ENCODE assay signal across 16 mouse cellular contexts in the genomic region with DNA sequence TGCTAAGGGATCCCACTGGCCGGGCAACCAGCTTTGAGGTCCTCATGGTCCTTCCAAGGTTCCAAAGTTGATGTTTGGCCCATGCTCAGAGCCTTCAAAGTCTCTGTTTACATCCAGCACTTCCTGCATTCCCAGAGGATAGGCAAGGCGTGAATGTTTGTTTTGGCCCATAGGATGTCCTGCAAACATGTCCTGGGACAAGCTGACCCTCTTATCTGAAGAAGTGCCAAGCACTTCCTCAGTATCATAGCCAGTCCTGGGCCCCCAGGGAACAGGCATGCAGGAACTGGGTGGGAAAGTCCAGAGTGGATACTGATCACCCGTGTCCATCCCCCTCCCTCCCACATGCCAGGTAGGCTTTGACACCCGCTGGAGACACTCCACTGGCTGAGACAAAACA. TPM values are rescaled to one million over a fixed set of nuclear protein-coding genes. Genes with fewer than 3 reads are reported as not detected.
DNase-seq lines count a peak whose midpoint lies in the region; ATAC-seq and TF ChIP-seq lines count a peak whose summit lies in the region.
"Had no signal": no experiment of that assay in that cellular context is flagged by ENCODE, and none has a peak within 500 bp of the region (broad histone marks: within the 10 kb centered on the region; RNA-seq: fewer than 3 reads in every experiment).

No protein-coding gene starts in this region.

- TF ChIP-seq CTCF in liver, adult 2 months (IDR thresholded peaks at IDR 0.05; ENCODE audit: low read depth, low read length) = no peak
- TF ChIP-seq CTCF in heart, postnatal 0 days (IDR thresholded peaks at IDR 0.05; ENCODE audit: low read depth) = no peak

- H3K4me2 ChIP-seq in heart, embryonic 11.5 days = no peak overlapping the region
- H3K4me2 ChIP-seq in heart, postnatal 0 days (ENCODE audit: low read depth, low read length) = no peak overlapping the region
- no peak overlapping the region for H3K4me2 ChIP-seq in forebrain, embryonic 15.5 days (replicated peaks)
- H3K4me2 ChIP-seq: forebrain, embryonic 13.5 days; limb, embryonic 13.5 days had no signal

- no peaks in the 10 kb centered on the region for H3K9me3 ChIP-seq in heart, embryonic 11.5 days (replicated peaks; ENCODE audit: control insufficient read depth, low read length)
- H3K9me3 ChIP-seq in heart, postnatal 0 days (replicated peaks; ENCODE audit: control insufficient read depth, low read length) = no peaks in the 10 kb centered on the region
- no peaks in the 10 kb centered on the region for H3K9me3 ChIP-seq in forebrain, embryonic 15.5 days
- H3K9me3 ChIP-seq: limb, embryonic 13.5 days had no signal

- TF ChIP-seq EP300 in heart, postnatal 0 days (IDR thresholded peaks at IDR 0.05; ENCODE audit: low read depth) = no peak

- H3K27ac ChIP-seq in liver, adult 2 months (replicated peaks; ENCODE audit: insufficient read depth, low read depth, low read length) = peak overlapping the region; percentile 50; the same call in 1 of the 2 replicates
- H3K27ac ChIP-seq in heart, embryonic 11.5 days (ENCODE audit: low read depth, low read length) = peak overlapping the region; percentile 43
- H3K27ac ChIP-seq in heart, postnatal 0 days (ENCODE audit: low read depth) = peak overlapping the region; percentile 84
- H3K27ac ChIP-seq in forebrain, embryonic 15.5 days (replicated peaks) = no peak overlapping the region
- H3K27ac ChIP-seq: forebrain, embryonic 13.5 days; limb, embryonic 13.5 days had no signal

- H3K4me1 ChIP-seq in liver, adult 2 months (ENCODE audit: control insufficient read depth, insufficient read depth, low read length) = peaks cover 3% of the 10 kb centered on the region
- H3K4me1 ChIP-seq in heart, embryonic 11.5 days (ENCODE audit: control insufficient read depth, insufficient read depth, low read length) = peaks cover 21% of the 10 kb centered on the region
- peaks cover 17% of the 10 kb centered on the region for H3K4me1 ChIP-seq in heart, postnatal 0 days (ENCODE audit: control insufficient read depth, insufficient read depth)
- H3K4me1 ChIP-seq in forebrain, embryonic 15.5 days = 0 out of 2 replicates have a peak, but pooled peaks cover under 1% of the 10 kb centered on the region

- no peaks in the 10 kb centered on the region for H3K27me3 ChIP-seq in liver, adult 2 months (ENCODE audit: control insufficient read depth, insufficient read depth, low read length)
- no peaks in the 10 kb centered on the region for H3K27me3 ChIP-seq in heart, embryonic 11.5 days (ENCODE audit: control insufficient read depth, insufficient read depth, low read length)
- no peaks in the 10 kb centered on the region for H3K27me3 ChIP-seq in heart, postnatal 0 days (ENCODE audit: control insufficient read depth, insufficient read depth, low read length)
- H3K27me3 ChIP-seq in forebrain, embryonic 15.5 days = no peaks in the 10 kb centered on the region
- H3K27me3 ChIP-seq: forebrain, embryonic 13.5 days; limb, embryonic 13.5 days had no signal

- DNase-seq in liver, adult 2 months (ENCODE audit: extremely low read depth, low read depth, low spot score) = peak; percentile 20
- no peak for DNase-seq in liver
- peak; percentile 31 for DNase-seq in heart, postnatal 0 days (ENCODE audit: low spot score)
- peak; percentile 80 for DNase-seq in lung, postnatal 36 days
- no peak for DNase-seq in cerebellum, postnatal 25 days
- DNase-seq: kidney, postnatal 10 days had no signal

- no peak for TF ChIP-seq POLR2A in liver, adult 2 months (IDR thresholded peaks at IDR 0.05; ENCODE audit: extremely low read depth, insufficient read depth, low read length)

- no peaks in the 10 kb centered on the region for H3K36me3 ChIP-seq in liver, adult 2 months (ENCODE audit: control insufficient read depth, insufficient read depth, low read length)
- H3K36me3 ChIP-seq in heart, embryonic 11.5 days (ENCODE audit: control insufficient read depth, insufficient read depth, low read length) = no peaks in the 10 kb centered on the region
- no peaks in the 10 kb centered on the region for H3K36me3 ChIP-seq in heart, postnatal 0 days (replicated peaks; ENCODE audit: control insufficient read depth, insufficient read depth, low read length)
- no peaks in the 10 kb centered on the region for H3K36me3 ChIP-seq in forebrain, embryonic 15.5 days
- H3K36me3 ChIP-seq: limb, embryonic 13.5 days had no signal

- ATAC-seq in heart, embryonic 11.5 days (replicated peaks; ENCODE audit: insufficient number of reproducible peaks, low FRiP score, low TSS enrichment) = peak; percentile 27; the same call in 1 of the 2 replicates
- peak; percentile 18; the same call in 1 of the 2 replicates for ATAC-seq in heart, postnatal 0 days (ENCODE audit: insufficient read depth, low read depth)
- no peak for ATAC-seq in forebrain, embryonic 15.5 days (replicated peaks)
- ATAC-seq: forebrain, embryonic 13.5 days; inflammation-experienced regulatory T-cells, adult 6 months had no signal

- H3K4me3 ChIP-seq in liver, adult 2 months (ENCODE audit: insufficient read depth, low read depth, low read length) = no peak overlapping the region
- no peak overlapping the region for H3K4me3 ChIP-seq in heart, embryonic 11.5 days (ENCODE audit: low read depth, low read length)
- H3K4me3 ChIP-seq in heart, postnatal 0 days (ENCODE audit: low read depth, low read length) = no peak overlapping the region
- H3K4me3 ChIP-seq in forebrain, embryonic 15.5 days = no peak overlapping the region
- H3K4me3 ChIP-seq: forebrain, embryonic 13.5 days; limb, embryonic 13.5 days had no signal

- no peak overlapping the region for H3K9ac ChIP-seq in liver, adult 2 months (ENCODE audit: low read depth, low read length)
- H3K9ac ChIP-seq in heart, embryonic 11.5 days (ENCODE audit: low read depth, low read length) = no peak overlapping the region
- H3K9ac ChIP-seq in heart, postnatal 0 days (replicated peaks; ENCODE audit: low read depth, low read length) = no peak overlapping the region
- H3K9ac ChIP-seq in forebrain, embryonic 15.5 days (replicated peaks) = no peak overlapping the region
- H3K9ac ChIP-seq: forebrain, embryonic 13.5 days; limb, embryonic 13.5 days had no signal

- WGBS in liver, adult 2 months = 55% methylated on average over 4 of the region's 4 CpGs
- 50% methylated on average over 4 of the region's 4 CpGs for WGBS in heart, embryonic 11.5 days (ENCODE audit: insufficient replicate concordance)
- 47% methylated on average over 4 of the region's 4 CpGs for WGBS in heart, postnatal 0 days
- 92% methylated on average over 4 of the region's 4 CpGs for WGBS in forebrain, embryonic 15.5 days

- H3K79me2 ChIP-seq in liver, adult 2 months (ENCODE audit: control insufficient read depth, insufficient read depth, low read length) = no peaks in the 10 kb centered on the region

RNA-seq across cellular contexts. Expression of gene Scgb3a1, which starts 5.3 kb away (rescaled TPM):
- total RNA-seq in liver, adult 2 months (2014; rRNA removed) = not detected in 2 replicates
- polyA plus RNA-seq in liver, adult 2 months (2012; rRNA removed) = 0.22 TPM in 1 of 2 replicates, not detected in the other
- polyA plus RNA-seq in heart, embryonic 11.5 days (2014; fragmentation: Nextera tagmentation; extraction: Ambion mirVana) = 0.86 and 1.1 TPM in 2 replicates
- 2.0 and 82.4 TPM in 2 replicates for total RNA-seq in heart, postnatal 0 days (2014; rRNA removed; ENCODE audit: low replicate concordance)
- 2.0 and 301 TPM in 2 replicates for polyA plus RNA-seq in heart, postnatal 0 days (2015; fragmentation: Nextera tagmentation; extraction: Ambion mirVana)
- not detected in 2 replicates for polyA plus RNA-seq in forebrain, embryonic 15.5 days (2015; fragmentation: Nextera tagmentation; extraction: Ambion mirVana)
- total RNA-seq: adrenal gland, postnatal 4 days; hematopoietic stem cell, adult 5-6 weeks; monocyte, adult 5-6 weeks had no signal
- polyA plus RNA-seq: forebrain, embryonic 13.5 days; inflammation-experienced regulatory T-cells, adult 6 months; limb, embryonic 13.5 days; neural tube, embryonic 14.5 days had no signal

RNA-seq across cellular contexts. Expression of gene Flt4, which starts 49.0 kb away (rescaled TPM):
- 7.8 and 13.6 TPM in 2 replicates for total RNA-seq in liver, adult 2 months (2014; rRNA removed)
- polyA plus RNA-seq in liver, adult 2 months (2012; rRNA removed) = 7.5 and 9.8 TPM in 2 replicates
- 6.3 and 7.6 TPM in 2 replicates for polyA plus RNA-seq in heart, embryonic 11.5 days (2014; fragmentation: Nextera tagmentation; extraction: Ambion mirVana)
- total RNA-seq in heart, postnatal 0 days (2014; rRNA removed; ENCODE audit: low replicate concordance) = 13.6 and 16.5 TPM in 2 replicates
- polyA plus RNA-seq in heart, postnatal 0 days (2015; fragmentation: Nextera tagmentation; extraction: Ambion mirVana) = 3.2 and 3.3 TPM in 2 replicates
- polyA plus RNA-seq in forebrain, embryonic 15.5 days (2015; fragmentation: Nextera tagmentation; extraction: Ambion mirVana) = 1.4 TPM in 2 replicates
- total RNA-seq: hematopoietic stem cell, adult 5-6 weeks had no signal
- polyA plus RNA-seq: CD4-positive, CD25-positive, alpha-beta regulatory T cell, adult 4 months; inflammation-experienced regulatory T-cells, adult 6 months had no signal

RNA-seq across cellular contexts. Expression of gene Cnot6, which starts 54.5 kb away (rescaled TPM):
- 20.7 and 22.8 TPM in 2 replicates for total RNA-seq in liver, adult 2 months (2014; rRNA removed)
- polyA plus RNA-seq in liver, adult 2 months (2012; rRNA removed) = 6.0 and 6.4 TPM in 2 replicates
- 35.5 and 38.7 TPM in 2 replicates for polyA plus RNA-seq in heart, embryonic 11.5 days (2014; fragmentation: Nextera tagmentation; extraction: Ambion mirVana)
- total RNA-seq in heart, postnatal 0 days (2014; rRNA removed; ENCODE audit: low replicate concordance) = 21.4 and 36.6 TPM in 2 replicates
- 19.6 and 19.8 TPM in 2 replicates for polyA plus RNA-seq in heart, postnatal 0 days (2015; fragmentation: Nextera tagmentation; extraction: Ambion mirVana)
- 69.9 and 78.7 TPM in 2 replicates for polyA plus RNA-seq in forebrain, embryonic 15.5 days (2015; fragmentation: Nextera tagmentation; extraction: Ambion mirVana)

Comparison
In these comparisons a context has a peak if more than half of its experiments do, and no peak if none do; other contexts are left out.
1. DNase-seq: peak in liver, adult 2 months (single experiment), heart, postnatal 0 days (single experiment) and lung, postnatal 36 days (single experiment); none in liver (single experiment) and cerebellum, postnatal 25 days (0 of 2).